Mouse (Mus musculus) liver, postnatal 0 days (tissue): ENCODE measurements around the gene Oprm1. TPM values are rescaled to one million over a fixed set of nuclear protein-coding genes. Genes with fewer than 3 reads are reported as not detected.

Experiments used
- ATAC-seq: fragments of 200-750 bp; cut with Nextera tagmentation; 2 replicates; pipeline ENCODE4 v1.8.0; 2017; ENCODE audit warnings: mild to moderate bottlenecking, moderate library complexity
- DNase-seq: peaks from one replicate; pipeline ENCODE4 v3.0.0-alpha.2; 2016
- H3K27ac ChIP-seq: fragments of 300-500 bp; sonication (generic); 2 replicates; pipeline ENCODE4 v1.5.1; 2014; ENCODE audit warnings: antibody characterized with exemption, moderate library complexity, mild to moderate bottlenecking, low read depth
- H3K27me3 ChIP-seq: fragments of 300-500 bp; sonication (generic); 2 replicates; pipeline ENCODE4 v1.6.1; 2014; ENCODE audit warnings: low read length, control low read depth, mixed read lengths; ENCODE audit not compliant: insufficient read depth
- H3K36me3 ChIP-seq: fragments of 300-500 bp; sonication (generic); replicated peaks from 2 replicates; pipeline ENCODE4 v1.6.1; 2014; ENCODE audit warnings: mild to moderate bottlenecking, control low read depth, low read length, moderate library complexity, mixed read lengths; ENCODE audit not compliant: insufficient read depth
- H3K4me1 ChIP-seq: fragments of 300-500 bp; sonication (generic); 2 replicates; pipeline ENCODE4 v1.6.1; 2014; ENCODE audit warnings: antibody characterized with exemption, mild to moderate bottlenecking, control low read depth; ENCODE audit not compliant: insufficient read depth
- H3K4me2 ChIP-seq: fragments of 300-500 bp; sonication (generic); 2 replicates; pipeline ENCODE4 v1.6.1; 2014; ENCODE audit warnings: low read depth, mild to moderate bottlenecking, low read length, moderate library complexity, mixed read lengths
- H3K4me3 ChIP-seq: fragments of 300-500 bp; sonication (generic); 2 replicates; pipeline ENCODE4 v1.5.1; 2014; ENCODE audit warnings: low read depth, low read length
- H3K9ac ChIP-seq: fragments of 300-500 bp; sonication (generic); replicated peaks from 2 replicates; pipeline ENCODE4 v1.6.1; 2014; ENCODE audit warnings: mild to moderate bottlenecking, moderate library complexity
- H3K9me3 ChIP-seq: fragments of 300-500 bp; sonication (generic); 2 replicates; pipeline ENCODE4 v1.6.1; 2016; ENCODE audit warnings: mild to moderate bottlenecking, control low read depth, low read length, mixed read lengths
- CTCF ChIP-seq: sonication (generic); IDR thresholded peaks from 2 replicates; pipeline ENCODE4 v1.5.1; 2016; ENCODE audit warnings: antibody characterized with exemption, low read depth
- EP300 ChIP-seq: IDR thresholded peaks from 2 replicates; pipeline ENCODE4 v1.6.1; 2016; ENCODE audit warnings: antibody characterized with exemption, low read depth, mild to moderate bottlenecking
- WGBS: fragments of 180-500 bp; shearing (Covaris S2); extraction: QIAGEN DNeasy Blood & Tissue Kit; methylation state at CpG from one replicate; pipeline ENCODE4 v1.1.7; 2014; ENCODE audit not compliant: insufficient replicate concordance; 5-methylcytosine and 5-hydroxymethylcytosine counted together
- polyA plus RNA-seq: library from polyadenylated mRNA; unstranded; fragments of >200 nt; fragmentation: Nextera tagmentation; extraction: Ambion mirVana; gene quantifications from 2 replicates; pipeline ENCODE4 v1.2.1, GENCODE M21; 2015

Gene Oprm1
- polyA plus RNA-seq, 1 experiment from 2014 or later, result not detected

DNA sequence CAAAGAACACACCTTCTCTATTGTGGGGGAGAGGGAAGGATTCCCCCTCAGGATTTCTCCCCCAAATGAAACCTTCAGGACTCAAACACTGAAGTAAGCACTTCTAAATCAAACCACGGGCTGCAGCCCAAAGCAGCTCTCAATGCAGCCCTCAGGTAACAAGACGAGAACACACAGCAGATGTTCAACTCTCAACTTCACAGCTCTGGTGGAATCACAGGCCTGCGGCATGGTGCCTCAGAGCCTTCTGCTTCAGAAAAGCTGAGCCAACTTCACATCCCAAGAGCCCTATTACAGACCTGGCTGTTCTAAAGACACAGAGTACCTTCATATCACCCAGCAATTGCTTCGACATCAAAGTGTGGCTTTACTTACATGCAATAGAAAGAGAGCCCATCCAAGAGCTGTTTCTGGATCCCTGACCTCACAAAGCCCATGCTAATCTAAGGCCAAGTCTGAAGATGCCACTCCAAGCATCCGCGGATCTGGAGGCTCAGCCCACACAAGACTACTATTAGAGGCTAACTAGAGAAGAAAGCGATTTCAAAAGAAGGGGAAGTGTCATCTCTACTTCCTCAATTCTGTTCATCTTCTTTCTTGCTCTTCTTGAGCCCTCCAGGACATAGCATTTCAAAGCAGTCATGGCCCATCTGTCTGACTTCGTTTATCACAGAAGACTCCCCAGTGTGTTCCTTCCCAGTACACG, 305.6 kb downstream of the Oprm1 start:
- Histone ChIP-seq H3K4me3 (peak overlapping the region; percentile 15; the same call in 1 of the 2 replicates), H3K9ac (no peak overlapping the region), H3K4me2 (peak overlapping the region; percentile 31), H3K9me3 (no peaks in the 10 kb centered on the region), H3K4me1 (peaks cover 3% of the 10 kb centered on the region; the same call in 1 of the 2 replicates), H3K27ac (peak overlapping the region; percentile 64), H3K36me3 (no peaks in the 10 kb centered on the region), H3K27me3 (no peaks in the 10 kb centered on the region)
- DNase-seq, result no peak
- peak; percentile 35 for ATAC-seq
- WGBS, result 44% methylated on average over 9 of the region's 9 CpGs
- TF ChIP-seq CTCF (no peak), EP300 (no peak)

GRCm38 (mm10) chr10:7068608-7069007, 310.3 kb downstream of the Oprm1 start:
- no peak overlapping the region for H3K9ac ChIP-seq
- no peak overlapping the region for H3K4me2 ChIP-seq
- no peak for ATAC-seq
- no peak for DNase-seq
- TF ChIP-seq EP300 (no peak), CTCF (peak; percentile 47)
- no peaks in the 10 kb centered on the region for H3K9me3 ChIP-seq
- H3K36me3 ChIP-seq, result no peaks in the 10 kb centered on the region
- H3K27me3 ChIP-seq, result no peaks in the 10 kb centered on the region
- H3K4me1 ChIP-seq, result peaks cover 3% of the 10 kb centered on the region; the same call in 1 of the 2 replicates
- H3K4me3 ChIP-seq, result no peak overlapping the region
- WGBS, result 70% methylated on average over 12 of the region's 12 CpGs
- no peak overlapping the region for H3K27ac ChIP-seq

DNA sequence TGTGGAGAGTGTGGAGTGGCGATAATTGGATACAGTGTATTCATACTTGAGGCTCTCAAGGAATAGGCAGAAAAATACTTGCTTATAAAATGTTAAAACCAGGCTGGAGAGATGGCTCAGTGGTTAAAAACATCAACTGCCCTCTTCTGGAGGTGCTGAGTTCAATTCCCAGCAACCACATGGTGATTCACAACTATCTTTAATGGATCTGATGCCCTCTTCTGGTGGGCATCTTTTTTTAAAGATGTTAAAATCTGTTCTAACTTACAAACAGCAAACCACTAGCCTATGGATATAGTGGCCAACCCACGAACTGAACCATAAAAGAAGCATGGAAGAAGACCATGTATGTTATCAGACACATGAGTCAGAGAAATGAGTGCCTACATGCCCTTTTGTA, 310.8 kb downstream of the Oprm1 start:
- 82% methylated on average over 2 of the region's 2 CpGs for WGBS
- ATAC-seq (no peak), DNase-seq (no peak)
- peaks cover 3% of the 10 kb centered on the region; the same call in 1 of the 2 replicates for H3K4me1 ChIP-seq
- no peak overlapping the region for H3K4me3 ChIP-seq
- H3K9me3 ChIP-seq, result no peaks in the 10 kb centered on the region
- no peak overlapping the region for H3K9ac ChIP-seq
- H3K27me3 ChIP-seq, result no peaks in the 10 kb centered on the region
- no peak overlapping the region for H3K4me2 ChIP-seq
- H3K36me3 ChIP-seq, result no peaks in the 10 kb centered on the region
- TF ChIP-seq CTCF, result no peak
- no peak for TF ChIP-seq EP300
- H3K27ac ChIP-seq, result no peak overlapping the region

DNA sequence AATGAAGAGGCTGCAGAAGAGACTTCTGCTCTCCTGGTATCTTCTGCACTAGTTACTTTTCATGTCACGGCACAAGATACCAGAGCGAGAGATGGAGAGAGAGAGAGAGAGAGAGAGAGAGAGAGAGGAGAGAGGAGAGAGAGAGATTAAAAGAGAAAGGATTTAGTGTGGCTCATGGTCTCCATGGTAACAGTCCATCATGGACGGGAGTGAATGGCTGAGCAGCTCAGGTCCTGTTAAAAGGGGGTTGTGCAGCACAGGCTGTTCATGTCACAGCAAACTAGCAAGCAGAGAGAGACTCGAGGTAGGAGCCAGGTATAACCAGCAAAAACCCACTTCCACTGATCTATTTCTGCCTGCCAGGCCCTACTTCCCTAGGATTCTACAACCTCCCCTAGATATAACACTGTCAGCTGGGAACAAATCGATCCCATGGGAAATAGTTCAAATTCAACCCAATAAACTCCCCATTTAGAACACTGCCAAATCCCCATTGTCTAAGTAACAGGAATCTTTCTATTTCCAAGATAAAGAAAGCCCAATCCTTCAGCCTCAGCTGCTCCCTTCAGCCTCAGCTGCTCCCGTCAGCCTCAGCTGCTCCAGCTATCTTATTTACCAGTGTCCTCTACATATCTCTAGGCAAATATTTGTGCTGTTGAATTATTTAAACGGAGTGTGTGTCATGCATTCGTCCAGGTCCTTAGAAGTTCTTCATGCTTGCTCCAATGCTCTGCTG, 312.0 kb downstream of the Oprm1 start:
- WGBS, result 60% methylated on average over 8 of the region's 8 CpGs
- no peak for ATAC-seq
- Histone ChIP-seq H3K27me3 (no peaks in the 10 kb centered on the region), H3K9ac (no peak overlapping the region), H3K4me2 (no peak overlapping the region), H3K36me3 (no peaks in the 10 kb centered on the region), H3K9me3 (no peaks in the 10 kb centered on the region), H3K4me1 (peaks cover 3% of the 10 kb centered on the region; the same call in 1 of the 2 replicates), H3K4me3 (no peak overlapping the region), H3K27ac (no peak overlapping the region)
- no peak for TF ChIP-seq CTCF
- no peak for TF ChIP-seq EP300
- no peak for DNase-seq

- no peaks in the 10 kb centered on the region for H3K36me3 ChIP-seq
- H3K4me1 ChIP-seq, result no peaks in the 10 kb centered on the region; the same call in 1 of the 2 replicates
- no peaks in the 10 kb centered on the region for H3K27me3 ChIP-seq
- TF ChIP-seq CTCF (no peak), EP300 (no peak)
- no peak overlapping the region for H3K4me2 ChIP-seq
- DNase-seq (no peak), ATAC-seq (no peak)
- no peak overlapping the region for H3K4me3 ChIP-seq
- no peaks in the 10 kb centered on the region for H3K9me3 ChIP-seq
- 85% methylated on average over 5 of the region's 5 CpGs for WGBS
- H3K9ac ChIP-seq, result no peak overlapping the region
- no peak overlapping the region for H3K27ac ChIP-seq
Measured at GRCm38 (mm10) chr10:7070924-7071323, 312.6 kb downstream of the Oprm1 start.

DNA sequence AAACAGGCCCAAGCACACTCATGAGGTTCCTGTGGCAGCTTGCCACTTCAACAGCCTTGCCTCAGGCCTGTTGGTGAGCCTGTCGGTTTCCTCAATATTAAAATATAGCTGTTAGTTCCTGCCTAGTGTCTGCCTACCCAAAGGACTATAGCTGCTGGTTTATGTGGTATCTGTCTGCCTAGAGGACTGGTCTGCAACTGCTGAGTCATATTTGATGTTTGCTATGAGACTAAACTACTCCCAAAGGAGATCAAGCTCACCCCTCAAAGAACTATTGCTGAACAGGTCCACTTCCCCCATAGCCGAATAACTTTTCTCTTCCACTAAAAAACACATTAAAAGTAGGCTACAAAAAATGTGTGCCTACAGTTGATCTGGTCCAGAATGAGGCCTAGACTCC, 315.9 kb downstream of the Oprm1 start:
- ATAC-seq (no peak), DNase-seq (no peak)
- H3K4me1 ChIP-seq, result no peaks in the 10 kb centered on the region
- TF ChIP-seq EP300 (no peak), CTCF (no peak)
- no peak overlapping the region for H3K9ac ChIP-seq
- no peaks in the 10 kb centered on the region for H3K9me3 ChIP-seq
- H3K4me2 ChIP-seq, result no peak overlapping the region
- H3K27me3 ChIP-seq, result no peaks in the 10 kb centered on the region
- no peaks in the 10 kb centered on the region for H3K36me3 ChIP-seq
- no peak overlapping the region for H3K4me3 ChIP-seq
- 63% methylated on average over 2 of the region's 2 CpGs for WGBS
- H3K27ac ChIP-seq, result no peak overlapping the region
